In the genomic region with DNA sequence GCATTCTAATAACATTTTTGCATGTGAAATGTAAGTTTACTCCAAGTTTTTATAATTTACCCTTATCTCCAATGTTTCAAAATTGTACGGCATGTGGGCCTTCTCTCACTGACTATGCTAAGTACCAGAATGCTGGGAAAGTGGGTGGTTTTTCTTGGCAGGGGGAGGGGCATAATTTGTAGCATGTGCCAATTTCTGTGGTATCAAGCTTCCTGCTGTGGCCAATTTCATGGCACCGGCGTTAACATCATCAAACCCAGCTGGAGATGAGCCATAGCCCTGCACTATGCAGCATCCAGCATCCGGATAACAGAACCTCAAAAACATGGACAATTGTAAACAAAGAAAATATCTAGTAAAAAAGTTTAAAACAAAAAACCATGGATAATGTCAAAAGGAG, we compare ENCODE assay signal across 18 mouse cellular contexts.
"Had no signal": no experiment of that assay in that cellular context is flagged by ENCODE, and none has a peak within 500 bp of the region (broad histone marks: within the 10 kb centered on the region; RNA-seq: fewer than 3 reads in every experiment).

No protein-coding gene starts in this region.

- H3K4me2 ChIP-seq: liver, embryonic 13.5 days; midbrain, embryonic 11.5 days; neural tube, embryonic 12.5 days had no signal

- DNase-seq: kidney, adult 18-20 months; kidney, postnatal 25 days; layer of hippocampus, adult 9-11 months; liver, embryonic 13.5 days; lung, adult 2 months; lung, postnatal 14 days; lung, postnatal 4 days; midbrain, embryonic 14.5 days; retina, postnatal 1 day; right cerebral cortex, postnatal 25 days; spleen, adult 18-20 months; thymus, adult 18-20 months; thymus, postnatal 25 days had no signal

- H3K9ac ChIP-seq: liver, embryonic 13.5 days; neural tube, embryonic 12.5 days had no signal

- H3K9me3 ChIP-seq: liver, embryonic 13.5 days; megakaryocyte, embryonic 14.5 days; neural tube, embryonic 12.5 days had no signal

- H3K4me1 ChIP-seq: neural tube, embryonic 12.5 days had no signal

- H3K27me3 ChIP-seq: liver, embryonic 13.5 days; megakaryocyte, embryonic 14.5 days; neural tube, embryonic 12.5 days had no signal

- H3K4me3 ChIP-seq: layer of hippocampus, adult 2 months; liver, embryonic 13.5 days; megakaryocyte, embryonic 14.5 days; neural tube, embryonic 12.5 days had no signal

- H3K27ac ChIP-seq: kidney, postnatal 0 days; layer of hippocampus, adult 2 months; liver, embryonic 13.5 days; neural tube, embryonic 12.5 days had no signal
